Mouse (Mus musculus): ENCODE results near the gene Mcts2.

The Mcts2 gene

DNA sequence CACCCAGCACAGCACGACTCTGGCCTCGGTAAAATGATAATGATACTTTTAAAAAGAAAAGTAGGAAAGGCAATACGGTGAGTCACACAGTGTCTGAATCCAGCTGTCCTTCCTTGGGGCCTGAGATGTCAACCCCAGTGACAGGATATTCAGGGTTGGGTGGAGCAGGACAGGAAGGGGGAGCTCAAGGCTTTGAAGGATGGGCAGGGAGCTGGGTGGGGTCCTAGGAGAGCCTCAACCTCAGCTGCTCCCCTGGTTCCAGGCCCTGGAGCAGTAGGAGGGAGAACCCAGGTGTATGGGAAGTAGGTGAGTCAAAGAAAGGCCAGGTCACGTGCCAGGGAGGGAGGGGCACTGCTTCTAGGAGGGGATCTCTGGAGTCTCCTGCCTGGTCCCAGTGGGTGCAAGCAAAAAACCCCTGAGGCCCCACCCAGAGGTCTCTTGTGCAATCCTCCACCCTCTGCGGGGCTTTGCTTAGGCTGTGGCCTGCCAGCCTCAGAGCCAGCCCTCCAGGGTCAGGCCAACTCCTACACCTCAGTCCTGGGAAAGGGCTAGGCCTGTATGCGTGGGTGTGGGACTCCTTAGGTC lies 40.0 kb downstream of the Mcts2 start:
- no peak for DNase-seq

DNA sequence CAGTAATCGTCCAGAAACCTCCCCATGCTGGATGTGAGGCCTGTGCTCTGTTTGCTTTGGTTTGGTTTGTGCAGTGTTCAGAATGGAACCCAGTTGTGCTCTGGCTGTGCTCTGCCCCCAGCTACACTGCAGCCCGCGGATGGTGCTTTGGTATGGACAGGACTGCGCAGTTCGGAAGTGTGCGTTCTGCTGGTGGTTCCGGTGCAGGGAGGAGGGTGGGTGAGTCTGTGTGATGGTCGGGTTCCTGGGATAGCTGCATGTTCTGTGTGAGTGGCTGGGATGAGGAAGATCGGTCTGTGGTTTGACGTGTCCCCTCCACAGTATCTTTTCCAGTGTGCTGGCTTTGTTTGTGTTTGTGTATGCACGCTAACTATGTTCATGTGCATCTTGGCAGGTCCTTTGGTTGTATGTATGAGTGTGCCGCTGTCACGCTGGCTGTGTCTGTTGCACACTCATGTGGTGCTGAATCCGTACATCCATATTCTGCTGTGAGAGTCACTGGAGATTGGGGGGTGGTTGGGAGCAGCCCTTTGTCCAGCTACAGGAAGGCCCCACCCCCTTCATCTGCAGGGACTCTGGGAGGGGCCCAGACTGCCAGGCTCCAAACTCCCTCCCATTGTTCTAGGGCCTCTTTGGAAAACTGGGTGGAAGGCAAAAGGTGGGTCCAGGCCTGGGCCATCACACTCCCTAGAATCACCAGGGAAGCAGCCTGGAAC lies 41.1 kb downstream of the Mcts2 start:
- no peak for DNase-seq

DNA sequence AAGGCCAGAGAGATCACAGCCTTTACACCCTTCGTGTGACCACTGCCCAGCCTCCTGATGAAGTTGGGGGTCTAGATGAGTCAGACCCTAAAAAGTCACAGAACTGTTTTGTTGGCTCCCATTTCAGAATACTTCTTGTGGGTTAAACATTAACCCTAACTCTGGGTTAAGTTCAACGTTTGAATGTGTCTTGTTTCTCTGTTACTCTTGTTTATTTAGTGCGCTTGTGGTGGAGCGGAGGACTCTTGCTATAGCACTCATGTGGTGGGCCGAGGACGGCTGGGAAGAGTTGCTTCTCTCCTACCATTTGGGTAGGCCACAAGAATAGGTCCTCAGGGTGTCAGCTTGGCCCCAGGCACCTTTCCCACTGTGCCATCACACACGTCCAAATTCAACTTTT lies 41.8 kb downstream of the Mcts2 start:
- DNase-seq: no peak

DNA sequence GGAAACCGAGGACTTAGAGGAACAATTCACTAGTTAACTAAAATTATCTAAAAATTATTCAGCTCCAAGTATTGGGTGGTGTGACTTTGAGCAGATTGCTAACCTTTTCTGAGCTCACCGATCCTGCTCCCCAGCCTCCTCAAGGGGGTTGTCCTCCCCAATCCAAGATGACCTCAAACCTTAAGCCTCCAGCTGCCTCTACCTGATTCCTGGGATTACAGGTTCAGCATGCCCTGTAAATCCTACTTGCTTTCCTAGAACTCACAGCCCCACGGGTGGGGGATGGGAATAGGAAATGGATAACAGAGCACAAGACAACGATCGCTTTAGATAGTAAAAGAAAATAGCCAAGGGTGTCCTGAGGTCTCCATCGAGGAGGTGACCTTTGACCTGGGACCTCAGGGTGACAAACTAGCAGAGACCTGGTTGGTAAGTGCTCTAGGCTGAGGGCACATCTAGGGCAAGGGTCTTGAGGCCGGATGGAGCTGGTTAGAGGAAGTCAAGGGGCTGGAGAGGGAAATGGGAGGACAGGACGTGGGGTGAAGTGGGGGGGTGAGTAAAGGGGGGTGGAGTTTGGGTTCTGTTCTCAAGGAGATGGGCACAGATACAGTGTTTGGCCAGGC lies 42.3 kb downstream of the Mcts2 start:
- DNase-seq: no peak

DNA sequence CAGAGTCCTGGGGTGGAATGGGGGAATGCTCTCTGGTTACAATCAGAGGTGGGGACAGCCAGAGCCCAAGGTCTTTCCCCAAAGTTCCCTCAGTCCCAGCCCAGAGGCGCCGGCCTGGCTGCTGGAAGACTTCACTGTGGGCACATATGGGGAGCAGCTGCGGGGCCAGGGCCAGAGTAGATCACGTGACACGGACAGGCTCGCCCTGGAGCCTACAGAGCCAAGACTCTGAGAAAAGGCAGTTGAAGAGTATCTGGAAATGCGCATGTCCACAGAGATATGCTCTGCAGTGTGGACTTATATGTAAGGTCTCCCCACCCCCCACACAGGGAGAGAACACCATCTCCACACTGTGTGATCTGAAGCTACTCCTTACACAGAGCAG lies 42.8 kb downstream of the Mcts2 start:
- DNase-seq: no peak

DNA sequence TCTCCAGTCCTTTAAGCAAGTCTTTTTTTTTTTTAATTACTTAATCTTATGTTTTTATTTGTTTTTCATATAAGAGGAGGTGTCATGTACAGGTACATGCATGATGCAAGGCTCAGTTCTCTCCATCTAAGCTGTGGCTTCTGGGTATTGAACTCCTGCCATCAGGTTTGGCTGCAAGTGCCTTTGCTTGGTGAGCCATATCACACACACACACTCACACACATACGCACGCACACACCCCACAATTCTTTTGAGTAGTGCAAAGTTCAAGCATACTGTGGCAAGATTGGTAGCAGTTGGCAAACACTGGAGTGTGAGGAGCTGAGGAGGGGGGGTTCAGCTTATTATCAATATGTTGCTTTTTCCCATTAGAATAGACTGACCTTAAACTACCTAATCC lies 46.4 kb downstream of the Mcts2 start:
- no peak for DNase-seq

DNA sequence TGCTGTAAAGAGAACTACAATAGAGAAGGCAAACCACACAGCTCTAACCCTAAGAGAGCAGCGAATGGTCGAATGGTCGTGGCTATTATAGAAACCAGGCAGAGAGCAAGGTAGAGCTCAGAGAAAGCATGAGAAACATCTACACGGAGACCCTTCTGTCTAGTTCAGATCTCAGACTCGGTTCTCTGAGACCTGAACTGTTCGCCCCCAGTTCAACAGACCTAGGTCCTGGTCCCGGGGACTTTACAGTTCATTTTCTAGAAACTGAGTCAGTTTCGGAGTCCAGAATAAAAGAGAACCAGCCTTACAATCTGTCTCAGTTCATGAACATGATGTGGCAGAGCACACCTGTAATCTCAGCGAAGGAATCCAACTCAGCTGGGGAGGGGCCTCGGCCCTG lies 47.7 kb downstream of the Mcts2 start:
- DNase-seq: no peak

DNA sequence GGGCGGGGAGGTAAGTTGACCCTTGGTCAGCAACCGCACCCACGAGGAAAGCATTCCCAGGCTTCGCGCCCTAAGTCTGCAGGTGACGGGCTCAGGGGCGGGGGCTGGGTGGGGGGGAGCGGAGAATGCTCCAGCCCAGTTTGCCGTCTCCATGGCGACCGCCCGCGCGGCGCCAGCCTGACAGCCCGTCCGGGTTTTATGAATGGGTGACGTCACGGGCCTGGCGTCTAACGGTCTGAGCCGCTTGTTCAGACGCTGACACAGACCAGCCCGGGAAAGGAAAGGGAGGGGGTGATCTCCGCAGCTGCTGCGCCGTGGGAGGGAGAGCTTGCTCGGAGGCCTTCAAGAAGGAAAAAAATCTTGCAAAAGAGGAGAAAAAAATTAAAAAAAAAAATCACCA lies 48.1 kb downstream of the Mcts2 start:
- DNase-seq: peak; percentile 76 to 84

DNA sequence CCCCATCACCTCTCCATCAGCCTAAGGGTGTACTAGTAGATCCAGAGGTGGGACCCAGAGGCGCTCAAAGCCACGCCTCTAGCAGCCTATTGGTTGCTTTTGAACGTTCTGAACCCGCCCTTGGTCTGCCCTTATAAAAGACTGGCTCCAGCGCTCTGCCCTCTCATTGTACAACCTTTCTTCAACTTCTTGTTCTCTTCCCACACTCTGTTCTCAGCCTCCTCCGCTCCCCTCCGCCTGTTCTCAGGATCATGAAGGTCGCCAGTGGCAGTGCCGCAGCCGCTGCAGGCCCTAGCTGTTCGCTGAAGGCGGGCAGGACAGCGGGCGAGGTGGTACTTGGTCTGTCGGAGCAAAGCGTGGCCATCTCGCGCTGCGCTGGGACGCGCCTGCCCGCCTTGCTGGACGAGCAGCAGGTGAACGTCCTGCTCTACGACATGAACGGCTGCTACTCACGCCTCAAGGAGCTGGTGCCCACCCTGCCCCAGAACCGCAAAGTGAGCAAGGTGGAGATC lies 49.3 kb downstream of the Mcts2 start, which contains the start of gene Id1:
Id1 (plus strand) TSS at position 162 of the 512 bp plus-strand sequence.
- DNase-seq: peak; percentile 66 to 75

DNA sequence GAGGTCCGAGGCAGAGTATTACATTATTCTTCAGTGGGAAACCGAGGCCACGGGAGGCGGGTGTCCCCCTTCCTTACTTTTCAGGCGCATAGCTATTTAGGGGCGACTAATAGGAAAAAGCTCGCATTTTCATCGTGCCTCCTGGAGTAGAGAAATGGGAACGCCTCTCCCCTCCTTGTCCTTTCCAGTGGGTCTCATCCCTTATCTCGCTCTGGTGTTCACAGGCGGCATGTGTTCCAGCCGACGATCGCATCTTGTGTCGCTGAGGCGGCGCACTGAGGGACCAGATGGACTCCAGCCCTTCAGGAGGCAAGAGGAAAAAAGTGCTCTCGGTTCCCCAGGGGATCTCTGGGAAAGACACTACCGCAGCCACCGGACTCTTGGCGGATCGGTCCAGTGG lies 49.9 kb downstream of the Mcts2 start:
- DNase-seq: no peak
